Mouse (Mus musculus): ENCODE measurements around the gene Rfc1. TPM values are rescaled to one million over a fixed set of nuclear protein-coding genes. Genes with fewer than 3 reads are reported as not detected.
"Not testable (repeated sequence)": the region's sequence is repeated elsewhere in the genome, so short reads cannot be mapped to it uniquely, and the experiment has no call there.

Rfc1 gene
- polyA plus RNA-seq, 1 experiment from 2014 or later, result 55.2 TPM

DNA sequence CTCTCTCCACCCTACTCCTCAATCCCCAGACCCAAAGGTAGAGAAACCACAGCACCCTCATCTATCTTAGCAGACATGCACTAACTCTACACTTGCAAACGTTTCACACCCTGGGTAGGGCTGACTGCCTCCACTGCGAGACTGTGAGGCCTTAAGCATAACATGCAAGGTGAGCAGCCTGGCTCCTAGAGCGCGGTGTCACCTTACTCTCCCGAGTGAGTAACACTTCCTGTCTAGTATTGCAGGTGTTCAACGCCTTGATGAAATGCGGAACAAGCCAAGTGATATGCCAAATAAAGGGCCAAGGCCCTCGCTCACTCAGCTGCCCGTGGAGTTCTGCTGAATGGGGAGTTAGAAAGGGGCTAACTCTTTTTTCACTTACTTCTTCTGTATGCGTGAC, 13.3 kb downstream of the Rfc1 start:
- ATAC-seq (replicated peaks; ENCODE audit: extremely low read depth, insufficient read depth, low FRiP score), result no peak
- 67% methylated on average over 10 of the region's 10 CpGs for WGBS

GRCm38 (mm10) chr5:65319176-65319575, 16.3 kb downstream of the Rfc1 start:
- Histone ChIP-seq H3K9me3 (replicated peaks; ENCODE audit: control insufficient read depth, low read length) (no peaks in the 10 kb centered on the region), H3K4me3 (ENCODE audit: low read length) (no peak overlapping the region), H3K4me2 (ENCODE audit: low read depth, low read length) (no peak overlapping the region), H3K36me3 (ENCODE audit: control insufficient read depth, insufficient read depth) (peaks cover 19% of the 10 kb centered on the region), H3K4me1 (ENCODE audit: control insufficient read depth, insufficient read depth, low read length) (no peaks in the 10 kb centered on the region), H3K9ac (ENCODE audit: low read length) (no peak overlapping the region), H3K27me3 (ENCODE audit: control insufficient read depth, insufficient read depth, low read length) (no peaks in the 10 kb centered on the region), H3K27ac (ENCODE audit: low read length) (no peak overlapping the region)
- 80% methylated on average over 9 of the region's 9 CpGs for WGBS
- ATAC-seq (replicated peaks; ENCODE audit: extremely low read depth, insufficient read depth, low FRiP score), result no peak

More for the DNA sequence above, 13.3 kb downstream of the Rfc1 start:
- Histone ChIP-seq H3K27ac (ENCODE audit: low read length) (no peak overlapping the region), H3K4me1 (ENCODE audit: control insufficient read depth, insufficient read depth, low read length) (peaks cover 10% of the 10 kb centered on the region), H3K36me3 (ENCODE audit: control insufficient read depth, insufficient read depth) (peaks cover 8% of the 10 kb centered on the region), H3K4me2 (ENCODE audit: low read depth, low read length) (no peak overlapping the region), H3K9ac (ENCODE audit: low read length) (no peak overlapping the region), H3K9me3 (replicated peaks; ENCODE audit: control insufficient read depth, low read length) (no peaks in the 10 kb centered on the region), H3K27me3 (ENCODE audit: control insufficient read depth, insufficient read depth, low read length) (no peaks in the 10 kb centered on the region), H3K4me3 (ENCODE audit: low read length) (no peak overlapping the region)

DNA sequence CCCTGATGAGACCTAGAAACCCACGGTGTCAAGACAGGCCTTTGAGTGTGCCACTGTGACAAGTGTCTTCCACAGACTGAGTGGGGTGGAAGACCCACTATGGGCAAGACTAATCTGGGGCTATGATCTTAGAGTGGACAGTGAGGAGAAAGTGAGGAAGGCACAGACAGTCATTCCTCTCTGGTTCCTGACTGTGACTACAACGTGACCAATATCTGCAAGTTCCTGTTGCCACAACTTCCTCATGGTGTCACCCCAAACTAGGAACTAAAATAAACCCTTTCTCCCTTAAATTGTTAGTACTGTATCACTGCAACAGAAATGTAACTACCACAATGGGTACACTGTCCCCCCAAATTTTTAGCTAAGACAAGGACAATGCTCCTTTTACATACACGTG, 26.6 kb downstream of the Rfc1 start:
- H3K27ac ChIP-seq (ENCODE audit: low read length), result no peak overlapping the region
- no peaks in the 10 kb centered on the region for H3K4me1 ChIP-seq (ENCODE audit: control insufficient read depth, insufficient read depth, low read length)
- no peak for ATAC-seq (replicated peaks; ENCODE audit: extremely low read depth, insufficient read depth, low FRiP score)
- WGBS, result 83% methylated on average over 3 of the region's 3 CpGs
- peaks cover 20% of the 10 kb centered on the region for H3K36me3 ChIP-seq (ENCODE audit: control insufficient read depth, insufficient read depth)
- H3K9me3 ChIP-seq (replicated peaks; ENCODE audit: control insufficient read depth, low read length), result no peaks in the 10 kb centered on the region
- no peak overlapping the region for H3K4me3 ChIP-seq (ENCODE audit: low read length)
- no peak overlapping the region for H3K4me2 ChIP-seq (ENCODE audit: low read depth, low read length)
- no peaks in the 10 kb centered on the region for H3K27me3 ChIP-seq (ENCODE audit: control insufficient read depth, insufficient read depth, low read length)
- H3K9ac ChIP-seq (ENCODE audit: low read length), result no peak overlapping the region

GRCm38 (mm10) chr5:65308208-65308607, 27.3 kb downstream of the Rfc1 start:
- Histone ChIP-seq H3K4me2 (ENCODE audit: low read depth, low read length) (no peak overlapping the region), H3K9ac (ENCODE audit: low read length) (no peak overlapping the region), H3K4me3 (ENCODE audit: low read length) (no peak overlapping the region), H3K27me3 (ENCODE audit: control insufficient read depth, insufficient read depth, low read length) (no peaks in the 10 kb centered on the region), H3K4me1 (ENCODE audit: control insufficient read depth, insufficient read depth, low read length) (no peaks in the 10 kb centered on the region), H3K36me3 (ENCODE audit: control insufficient read depth, insufficient read depth) (peaks cover 18% of the 10 kb centered on the region), H3K9me3 (replicated peaks; ENCODE audit: control insufficient read depth, low read length) (no peaks in the 10 kb centered on the region), H3K27ac (ENCODE audit: low read length) (no peak overlapping the region)
- ATAC-seq (replicated peaks; ENCODE audit: extremely low read depth, insufficient read depth, low FRiP score), result no peak
- 94% methylated on average over 7 of the region's 7 CpGs for WGBS

DNA sequence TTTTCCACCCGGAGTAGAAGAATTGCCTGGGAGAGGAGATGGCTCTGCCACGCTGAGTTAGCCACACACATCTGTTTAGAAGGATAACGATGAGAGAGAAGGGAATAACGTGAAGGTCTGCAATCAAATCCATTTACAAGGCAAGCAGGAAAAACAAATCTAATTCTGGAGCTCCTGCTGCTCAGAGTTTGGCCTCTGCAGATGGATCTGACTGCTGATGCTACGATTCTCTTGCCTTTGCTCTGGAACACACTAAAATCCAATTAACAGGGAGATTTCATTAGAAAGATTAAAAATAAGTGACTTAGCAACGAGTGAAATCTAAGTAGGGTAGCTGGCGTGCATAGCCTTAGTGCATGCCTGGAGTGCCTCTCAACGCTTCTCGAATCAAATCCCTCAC, 30.0 kb downstream of the Rfc1 start:
- ATAC-seq (replicated peaks; ENCODE audit: extremely low read depth, insufficient read depth, low FRiP score), result no peak
- Histone ChIP-seq H3K4me2 (ENCODE audit: low read depth, low read length) (no peak overlapping the region), H3K36me3 (ENCODE audit: control insufficient read depth, insufficient read depth) (peaks cover 6% of the 10 kb centered on the region), H3K4me1 (ENCODE audit: control insufficient read depth, insufficient read depth, low read length) (no peaks in the 10 kb centered on the region), H3K9ac (ENCODE audit: low read length) (no peak overlapping the region), H3K9me3 (replicated peaks; ENCODE audit: control insufficient read depth, low read length) (no peaks in the 10 kb centered on the region), H3K27me3 (ENCODE audit: control insufficient read depth, insufficient read depth, low read length) (no peaks in the 10 kb centered on the region), H3K27ac (ENCODE audit: low read length) (no peak overlapping the region), H3K4me3 (ENCODE audit: low read length) (no peak overlapping the region)
- WGBS, result 73% methylated on average over 9 of the region's 9 CpGs

- peaks cover 15% of the 10 kb centered on the region for H3K36me3 ChIP-seq (ENCODE audit: control insufficient read depth, insufficient read depth)
- no peak overlapping the region for H3K4me2 ChIP-seq (ENCODE audit: low read depth, low read length)
- ATAC-seq (replicated peaks; ENCODE audit: extremely low read depth, insufficient read depth, low FRiP score), result no peak
- no peak overlapping the region for H3K9ac ChIP-seq (ENCODE audit: low read length)
- no peaks in the 10 kb centered on the region for H3K9me3 ChIP-seq (replicated peaks; ENCODE audit: control insufficient read depth, low read length)
- no peaks in the 10 kb centered on the region for H3K27me3 ChIP-seq (ENCODE audit: control insufficient read depth, insufficient read depth, low read length)
- WGBS, result 91% methylated on average over 9 of the region's 9 CpGs
- no peak overlapping the region for H3K4me3 ChIP-seq (ENCODE audit: low read length)
- no peak overlapping the region for H3K27ac ChIP-seq (ENCODE audit: low read length)
- no peaks in the 10 kb centered on the region for H3K4me1 ChIP-seq (ENCODE audit: control insufficient read depth, insufficient read depth, low read length)
These were observed 35.3 kb downstream of the Rfc1 start for GRCm38 (mm10) chr5:65300121-65300520.

- H3K27me3 ChIP-seq (ENCODE audit: control insufficient read depth, insufficient read depth, low read length); H3K4me2 ChIP-seq (ENCODE audit: low read depth, low read length); ATAC-seq (replicated peaks; ENCODE audit: extremely low read depth, insufficient read depth, low FRiP score); H3K4me3 ChIP-seq (ENCODE audit: low read length); H3K27ac ChIP-seq (ENCODE audit: low read length); H3K9me3 ChIP-seq (replicated peaks; ENCODE audit: control insufficient read depth, low read length); H3K9ac ChIP-seq (ENCODE audit: low read length); H3K4me1 ChIP-seq (ENCODE audit: control insufficient read depth, insufficient read depth, low read length): not testable (repeated sequence)
- WGBS, result 89% methylated on average over 1 of the region's 1 CpGs
- H3K36me3 ChIP-seq (ENCODE audit: control insufficient read depth, insufficient read depth), result peaks cover 15% of the 10 kb centered on the region
These were observed 35.8 kb downstream of the Rfc1 start for GRCm38 (mm10) chr5:65299623-65300022.

DNA sequence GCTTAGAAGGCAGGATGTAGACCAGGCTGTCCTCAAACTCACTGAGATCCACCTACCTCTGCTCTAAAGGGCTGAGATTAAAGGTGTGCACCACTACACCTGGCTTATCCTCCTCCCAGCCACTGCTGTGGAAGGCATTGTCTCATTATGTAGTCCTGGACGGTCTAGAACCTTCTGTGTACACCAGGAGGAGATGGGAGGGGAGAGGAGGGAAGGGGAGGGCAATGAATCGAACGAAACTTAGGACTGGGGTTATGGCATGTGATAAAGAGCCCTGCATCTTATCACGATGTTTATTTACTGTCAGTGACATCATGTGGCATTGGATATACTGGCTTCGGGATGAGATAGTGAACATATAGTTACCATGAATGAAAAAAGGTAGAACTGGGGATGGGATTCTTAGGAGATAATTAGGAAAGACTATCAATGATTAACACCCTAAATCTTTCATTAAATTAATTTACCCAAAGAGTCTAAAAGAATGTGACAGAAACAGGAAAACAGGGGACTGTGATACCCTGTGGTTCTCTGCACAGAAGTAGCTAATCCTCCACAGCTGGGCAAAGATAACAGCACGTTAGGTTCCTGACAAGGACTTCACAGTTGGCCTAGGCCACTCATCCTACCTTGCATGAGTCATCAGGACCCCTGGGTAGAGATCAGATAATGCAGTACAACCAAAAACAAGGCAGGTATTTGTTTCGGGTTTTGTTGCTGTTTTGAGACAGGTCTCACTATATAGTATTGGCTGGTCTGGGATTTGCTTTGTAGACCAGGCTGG, 37.1 kb downstream of the Rfc1 start:
- Histone ChIP-seq H3K4me1 (ENCODE audit: control insufficient read depth, insufficient read depth, low read length) (no peaks in the 10 kb centered on the region), H3K4me2 (ENCODE audit: low read depth, low read length) (no peak overlapping the region), H3K9ac (ENCODE audit: low read length) (no peak overlapping the region), H3K36me3 (ENCODE audit: control insufficient read depth, insufficient read depth) (peaks cover 18% of the 10 kb centered on the region), H3K27me3 (ENCODE audit: control insufficient read depth, insufficient read depth, low read length) (no peaks in the 10 kb centered on the region), H3K27ac (ENCODE audit: low read length) (no peak overlapping the region), H3K9me3 (replicated peaks; ENCODE audit: control insufficient read depth, low read length) (no peaks in the 10 kb centered on the region), H3K4me3 (ENCODE audit: low read length) (no peak overlapping the region)
- WGBS, result 62% methylated on average over 7 of the region's 7 CpGs
- no peak for ATAC-seq (replicated peaks; ENCODE audit: extremely low read depth, insufficient read depth, low FRiP score)

DNA sequence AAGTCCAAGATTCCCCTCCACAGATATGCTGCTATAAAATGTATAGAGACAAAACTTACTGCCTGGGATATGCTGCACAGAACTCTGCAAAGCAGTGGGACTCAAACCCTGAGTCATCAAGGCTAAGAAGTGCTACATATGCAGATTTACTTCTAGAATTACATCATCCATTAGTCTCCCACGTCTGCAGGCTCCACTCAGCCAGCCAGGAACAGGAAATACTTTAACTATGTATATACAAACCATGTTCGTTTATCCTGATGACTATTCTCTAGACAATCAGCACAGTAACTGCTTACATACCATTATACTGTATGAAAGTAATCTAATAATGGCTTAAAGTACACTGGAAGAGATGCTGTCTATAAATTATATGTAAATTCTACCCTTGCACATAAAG, 41.2 kb downstream of the Rfc1 start:
- Histone ChIP-seq H3K27ac (ENCODE audit: low read length) (no peak overlapping the region), H3K36me3 (ENCODE audit: control insufficient read depth, insufficient read depth) (peaks cover 29% of the 10 kb centered on the region), H3K4me1 (ENCODE audit: control insufficient read depth, insufficient read depth, low read length) (no peaks in the 10 kb centered on the region), H3K4me2 (ENCODE audit: low read depth, low read length) (no peak overlapping the region), H3K9me3 (replicated peaks; ENCODE audit: control insufficient read depth, low read length) (no peaks in the 10 kb centered on the region), H3K27me3 (ENCODE audit: control insufficient read depth, insufficient read depth, low read length) (no peaks in the 10 kb centered on the region), H3K4me3 (ENCODE audit: low read length) (no peak overlapping the region), H3K9ac (ENCODE audit: low read length) (no peak overlapping the region)
- WGBS, result 47% methylated on average over 2 of the region's 2 CpGs
- no peak for ATAC-seq (replicated peaks; ENCODE audit: extremely low read depth, insufficient read depth, low FRiP score)
